In genomic region chr6:99264192-99265093, GRCm38 (mm10) we compare ENCODE assay signal across 11 mouse cellular contexts.
A peak's percentile ranks its signal among the peaks of the same experiment; 100 is the strongest.
DNase-seq lines count a peak whose midpoint lies in the region; ATAC-seq and TF ChIP-seq lines count a peak whose summit lies in the region.
"Had no signal": no experiment of that assay in that cellular context is flagged by ENCODE, and none has a peak within 500 bp of the region (broad histone marks: within the 10 kb centered on the region; RNA-seq: fewer than 3 reads in every experiment).

No protein-coding gene starts in this region.

- TF ChIP-seq CTCF in stomach, postnatal 0 days (IDR thresholded peaks at IDR 0.05; ENCODE audit: low read depth): no peak

- TF ChIP-seq EP300 in stomach, postnatal 0 days (optimal IDR thresholded peaks at IDR 0.05): no peak

- no peaks in the 10 kb centered on the region for H3K36me3 ChIP-seq in lung, embryonic 15.5 days
- no peaks in the 10 kb centered on the region for H3K36me3 ChIP-seq in stomach, postnatal 0 days (ENCODE audit: control insufficient read depth, insufficient read depth, low read length)

- no peaks in the 10 kb centered on the region for H3K27me3 ChIP-seq in lung, embryonic 15.5 days
- no peaks in the 10 kb centered on the region for H3K27me3 ChIP-seq in stomach, postnatal 0 days (ENCODE audit: control insufficient read depth, insufficient read depth, low read length)

- peak overlapping the region; percentile 55 for H3K27ac ChIP-seq in lung, embryonic 15.5 days
- peak overlapping the region; percentile 49; the same call in 1 of the 2 replicates for H3K27ac ChIP-seq in stomach, postnatal 0 days (replicated peaks)
- H3K27ac ChIP-seq: kidney, postnatal 0 days had no signal

- DNase-seq in heart, adult 11 months: peak; percentile 88
- no peak for DNase-seq in heart, postnatal 36 days
- DNase-seq in spleen, postnatal 36 days (ENCODE audit: low spot score in 2 of 2): peak; percentile 48 to 60
- no peak for DNase-seq in spleen, adult 12 weeks (ENCODE audit: low spot score)
- peak; percentile 29 for DNase-seq in stomach, postnatal 0 days (ENCODE audit: low spot score)
- DNase-seq in right cerebral cortex, adult 18-20 months: no peak
- DNase-seq: adrenal gland, adult 8-10 months; retina, postnatal 1 day had no signal

- intact Hi-C loops in heart, postnatal 36 days (cut with DNase I): loop anchor here (5.0 kb wide), 2 partner anchors 123 to 292 kb away; no protein-coding TSS in a partner anchor

- H3K9ac ChIP-seq in lung, embryonic 15.5 days: no peak overlapping the region
- H3K9ac ChIP-seq in stomach, postnatal 0 days (ENCODE audit: low read length): peak overlapping the region; percentile 23; the same call in 1 of the 2 replicates

- H3K4me2 ChIP-seq in lung, embryonic 15.5 days: peak overlapping the region; percentile 53
- H3K4me2 ChIP-seq in stomach, postnatal 0 days (replicated peaks; ENCODE audit: low read depth): peak overlapping the region; percentile 21

- 33% methylated on average over 13 of the region's 13 CpGs for WGBS in lung, embryonic 15.5 days
- WGBS in stomach, postnatal 0 days: 28% methylated on average over 13 of the region's 13 CpGs

- H3K4me3 ChIP-seq in lung, embryonic 15.5 days: 0 out of 2 replicates have a peak overlapping the region, but pooled peaks have one; percentile 12
- no peak overlapping the region; the same call in 1 of the 2 replicates for H3K4me3 ChIP-seq in stomach, postnatal 0 days (ENCODE audit: low read depth, low read length)

- H3K9me3 ChIP-seq in lung, embryonic 15.5 days: no peaks in the 10 kb centered on the region
- H3K9me3 ChIP-seq in stomach, postnatal 0 days (ENCODE audit: control insufficient read depth, low read length): no peaks in the 10 kb centered on the region

- no peak for ATAC-seq in lung, embryonic 15.5 days (ENCODE audit: borderline replicate concordance, extremely low read depth, low FRiP score, low TSS enrichment)
- peak; percentile 60; the same call in 1 of the 2 replicates for ATAC-seq in stomach, postnatal 0 days (ENCODE audit: low FRiP score, low TSS enrichment)
- ATAC-seq in activated CD4-positive, CD25-positive, alpha-beta regulatory T cell, adult 4 months: no peak

- peaks cover 51% of the 10 kb centered on the region for H3K4me1 ChIP-seq in lung, embryonic 15.5 days
- H3K4me1 ChIP-seq in stomach, postnatal 0 days (replicated peaks; ENCODE audit: control insufficient read depth, insufficient read depth): peaks cover 15% of the 10 kb centered on the region

Comparison
In these comparisons a context has a peak if more than half of its experiments do, and no peak if none do; other contexts are left out.
1. DNase-seq: peak in heart, adult 11 months (single experiment), spleen, postnatal 36 days (2 of 2) and stomach, postnatal 0 days (single experiment); none in heart, postnatal 36 days (0 of 2), spleen, adult 12 weeks (single experiment) and right cerebral cortex, adult 18-20 months (single experiment).